Mouse (Mus musculus) right cerebral cortex, postnatal 36 days (tissue): Measurements from ENCODE around the gene Stpg1.

ENCODE experiments used
- DNase-seq, 2 experiments: peaks; one replicate each; pipeline ENCODE4 v3.0.0; 2022; ENCODE audit warnings: low spot score in 2 of 2, mixed read lengths in 1 of 2

Stpg1 gene

GRCm38 (mm10) chr4:135494521-135495396 lies at the start of gene Stpg1, which contains the start of gene Nipal3:
Gene Stpg1 (plus strand): TSS chr4:135494790.
Gene Nipal3 (minus strand): TSS chr4:135495038.
- peak; percentile 83 to 90 for DNase-seq

GRCm38 (mm10) chr4:135451360-135452015 lies 43.1 kb upstream of the Stpg1 start:
- no peak for DNase-seq

GRCm38 (mm10) chr4:135453164-135453563 lies 41.4 kb upstream of the Stpg1 start:
- DNase-seq: no peak

GRCm38 (mm10) chr4:135453572-135453971 lies 41.0 kb upstream of the Stpg1 start:
- no peak for DNase-seq

- DNase-seq: no peak
These were observed 31.2 kb upstream of the Stpg1 start for GRCm38 (mm10) chr4:135463406-135463805.

GRCm38 (mm10) chr4:135477851-135478250 lies 16.7 kb upstream of the Stpg1 start:
- no peak for DNase-seq

- no peak for DNase-seq
These were observed 14.2 kb upstream of the Stpg1 start for GRCm38 (mm10) chr4:135480370-135480769.

GRCm38 (mm10) chr4:135485086-135485485 lies 9.5 kb upstream of the Stpg1 start:
- no peak for DNase-seq

GRCm38 (mm10) chr4:135486352-135486751 lies 8.2 kb upstream of the Stpg1 start:
- no peak for DNase-seq

- DNase-seq: no peak
These were observed 5.3 kb upstream of the Stpg1 start for GRCm38 (mm10) chr4:135489256-135489655.

GRCm38 (mm10) chr4:135493271-135493670 lies 1.3 kb upstream of the Stpg1 start:
- no peak for DNase-seq

- DNase-seq: peak; percentile 29 to 30
These were observed 684 bp upstream of the Stpg1 start for GRCm38 (mm10) chr4:135493691-135494520.

GRCm38 (mm10) chr4:135495397-135495791 lies 804 bp downstream of the Stpg1 start:
- no peak for DNase-seq

GRCm38 (mm10) chr4:135495810-135496209 lies 1.2 kb downstream of the Stpg1 start:
- no peak for DNase-seq

GRCm38 (mm10) chr4:135498136-135498535 lies 3.5 kb downstream of the Stpg1 start:
- DNase-seq: no peak

- no peak for DNase-seq
These were observed 5.2 kb downstream of the Stpg1 start for GRCm38 (mm10) chr4:135499831-135500230.

- DNase-seq: no peak
These were observed 7.0 kb downstream of the Stpg1 start for GRCm38 (mm10) chr4:135501587-135501986.

- no peak for DNase-seq
These were observed 11.2 kb downstream of the Stpg1 start for GRCm38 (mm10) chr4:135505794-135506193.

- DNase-seq: peak; percentile 49 to 63
These were observed 13.2 kb downstream of the Stpg1 start for GRCm38 (mm10) chr4:135507547-135508350.

- peak; percentile 61 to 75 for DNase-seq
These were observed 13.9 kb downstream of the Stpg1 start for GRCm38 (mm10) chr4:135508419-135509039.

GRCm38 (mm10) chr4:135509515-135509914 lies 14.9 kb downstream of the Stpg1 start:
- no peak for DNase-seq
